Mouse (Mus musculus): ENCODE measurements at regions not wholly inside any gene's neighbourhood (a gene's known extent, or its start where the extent isn't known, plus 50 kb on each side); places are given as distances from the start of the nearest gene placed in this dataset.

- no peak for DNase-seq (ENCODE audit: low spot score in 2 of 2)
Measured at GRCm38 (mm10) chr16:9514538-9514937, 480.8 kb downstream of the Grin2a start.

Data from urinary bladder, postnatal 36 days (tissue).